Mouse (Mus musculus): Measurements from ENCODE around the gene Aptx. TPM values are rescaled to one million over a fixed set of nuclear protein-coding genes. Genes with fewer than 3 reads are reported as not detected.

Aptx gene
- 31.8 and 32.1 TPM in 2 replicates for polyA plus RNA-seq (2015; fragmentation: Nextera tagmentation; extraction: Ambion mirVana)

- H3K27ac ChIP-seq, result peak within 1 kb of the TSS; percentile 98
- peak; percentile 91 for ATAC-seq (ENCODE audit: insufficient number of reproducible peaks, low FRiP score, low TSS enrichment, low read depth)
- peaks cover 20% of the 10 kb centered on the region for H3K4me1 ChIP-seq
- H3K9ac ChIP-seq, result peak within 1 kb of the TSS; percentile 56
- H3K4me3 ChIP-seq, result peak within 1 kb of the TSS; percentile 69
- no peaks in the 10 kb centered on the region for H3K27me3 ChIP-seq
- H3K36me3 ChIP-seq, result no peaks in the 10 kb centered on the region
- H3K4me2 ChIP-seq, result peak within 1 kb of the TSS; percentile 64
- under 1% methylated on average over 42 of the region's 42 CpGs for WGBS
- no peaks in the 10 kb centered on the region for H3K9me3 ChIP-seq
Observed at GRCm38 (mm10) chr4:40702797-40703709, at the start of gene Aptx. TSS of gene Aptx (minus strand) at chr4:40703194.

DNA sequence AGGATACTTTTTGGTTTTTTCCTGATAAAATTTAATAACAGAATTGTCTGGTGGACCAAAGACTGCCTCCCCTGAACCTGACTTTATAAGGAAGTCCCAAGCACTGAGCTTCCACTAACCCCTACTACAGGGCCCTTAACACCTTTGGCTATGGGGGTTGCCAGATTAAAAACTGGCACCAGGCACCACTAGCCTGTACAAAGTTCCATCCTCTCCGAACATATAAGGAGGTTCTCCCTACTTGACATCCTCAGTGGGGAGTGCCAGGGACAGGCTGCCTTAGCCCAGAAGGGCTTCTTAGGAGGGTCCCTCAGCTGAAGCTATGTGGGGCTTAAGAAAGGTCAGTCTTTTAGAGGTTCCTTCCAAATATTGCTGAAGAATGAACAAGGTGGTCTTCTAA, 32.4 kb upstream of the Aptx start:
- H3K4me1 ChIP-seq, result no peaks in the 10 kb centered on the region

DNA sequence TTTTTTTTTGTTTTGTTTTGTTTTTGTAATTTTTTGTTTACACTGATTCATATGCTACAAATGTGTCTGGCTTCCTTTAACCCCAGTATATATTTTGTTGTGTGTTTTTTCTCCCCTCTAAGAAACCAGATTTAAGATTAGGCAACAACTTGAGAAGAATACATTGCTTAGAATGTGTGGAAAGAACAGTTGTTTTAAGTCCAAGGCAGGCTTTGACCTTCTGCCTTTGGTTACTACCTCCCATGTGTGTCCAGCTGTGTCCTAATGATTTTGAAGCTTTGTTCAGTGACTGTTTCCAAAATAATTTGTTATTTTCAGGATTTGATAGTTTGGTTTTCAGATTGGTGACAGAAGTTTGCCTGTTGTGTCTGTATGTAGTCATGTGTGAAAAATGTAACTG, 28.3 kb upstream of the Aptx start:
- Histone ChIP-seq H3K4me3 (no peak overlapping the region), H3K27ac (no peak overlapping the region), H3K27me3 (no peaks in the 10 kb centered on the region), H3K9me3 (no peaks in the 10 kb centered on the region), H3K4me1 (peaks cover 2% of the 10 kb centered on the region; the same call in 1 of the 2 replicates), H3K9ac (no peak overlapping the region), H3K36me3 (peaks cover 75% of the 10 kb centered on the region), H3K4me2 (no peak overlapping the region)
- no peak for ATAC-seq (ENCODE audit: insufficient number of reproducible peaks, low FRiP score, low TSS enrichment, low read depth)

More for the DNA sequence above, 32.4 kb upstream of the Aptx start:
- H3K27ac ChIP-seq, result no peak overlapping the region
- no peak overlapping the region for H3K4me2 ChIP-seq
- H3K27me3 ChIP-seq, result no peaks in the 10 kb centered on the region
- WGBS, result 68% methylated on average over 1 of the region's 1 CpGs
- H3K36me3 ChIP-seq, result peaks cover 85% of the 10 kb centered on the region
- no peak overlapping the region for H3K4me3 ChIP-seq
- H3K9ac ChIP-seq, result no peak overlapping the region
- no peak for ATAC-seq (ENCODE audit: insufficient number of reproducible peaks, low FRiP score, low TSS enrichment, low read depth)
- H3K9me3 ChIP-seq, result no peaks in the 10 kb centered on the region

DNA sequence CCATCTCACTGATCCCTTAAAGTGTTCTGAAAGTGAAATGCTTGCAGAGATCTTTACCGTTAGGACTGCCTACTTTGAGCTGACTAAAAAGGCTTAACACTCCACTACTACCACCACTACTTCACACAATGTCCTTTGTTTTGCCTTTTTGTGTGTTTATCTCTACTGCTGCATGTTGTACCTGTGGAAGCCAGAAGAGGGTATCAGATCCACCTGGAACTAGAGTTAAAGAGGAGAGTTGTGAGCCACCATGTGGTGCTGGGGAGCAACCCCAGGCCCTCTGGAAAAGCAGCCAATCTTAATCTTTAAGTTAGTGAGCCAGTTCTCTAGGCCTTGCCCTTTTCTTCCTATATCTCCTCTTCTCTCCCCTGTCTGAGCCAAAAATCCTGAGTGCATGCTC, 24.3 kb upstream of the Aptx start:
- WGBS, result 83% methylated on average over 1 of the region's 1 CpGs
- Histone ChIP-seq H3K4me2 (no peak overlapping the region), H3K9ac (no peak overlapping the region), H3K4me3 (no peak overlapping the region), H3K36me3 (peaks cover 60% of the 10 kb centered on the region), H3K4me1 (peaks cover 19% of the 10 kb centered on the region), H3K27ac (no peak overlapping the region), H3K27me3 (no peaks in the 10 kb centered on the region), H3K9me3 (no peaks in the 10 kb centered on the region)
- no peak for ATAC-seq (ENCODE audit: insufficient number of reproducible peaks, low FRiP score, low TSS enrichment, low read depth)

DNA sequence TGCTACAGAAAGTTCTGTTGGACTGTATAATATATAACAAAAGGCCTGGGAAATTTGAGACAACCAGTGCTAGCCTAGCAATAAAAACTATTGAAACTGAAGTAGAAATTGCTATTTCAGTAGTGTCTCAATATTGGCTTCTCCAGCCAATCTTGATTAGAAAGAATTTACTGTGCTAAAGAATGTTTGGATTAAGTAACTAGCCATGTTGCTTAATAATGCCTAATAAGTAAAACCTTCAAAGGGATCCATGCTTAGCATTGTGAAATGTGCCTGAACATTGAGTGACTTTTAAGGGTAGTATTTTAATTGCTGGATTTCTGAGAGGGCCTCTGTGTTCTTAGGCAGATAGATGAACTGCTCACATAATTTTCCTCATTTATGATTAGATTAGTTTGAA, 22.6 kb upstream of the Aptx start:
- Histone ChIP-seq H3K4me2 (no peak overlapping the region), H3K4me1 (peaks cover 26% of the 10 kb centered on the region), H3K36me3 (peaks cover 45% of the 10 kb centered on the region), H3K4me3 (no peak overlapping the region), H3K9ac (no peak overlapping the region), H3K27me3 (no peaks in the 10 kb centered on the region), H3K27ac (no peak overlapping the region), H3K9me3 (no peaks in the 10 kb centered on the region)
- no peak for ATAC-seq (ENCODE audit: insufficient number of reproducible peaks, low FRiP score, low TSS enrichment, low read depth)

DNA sequence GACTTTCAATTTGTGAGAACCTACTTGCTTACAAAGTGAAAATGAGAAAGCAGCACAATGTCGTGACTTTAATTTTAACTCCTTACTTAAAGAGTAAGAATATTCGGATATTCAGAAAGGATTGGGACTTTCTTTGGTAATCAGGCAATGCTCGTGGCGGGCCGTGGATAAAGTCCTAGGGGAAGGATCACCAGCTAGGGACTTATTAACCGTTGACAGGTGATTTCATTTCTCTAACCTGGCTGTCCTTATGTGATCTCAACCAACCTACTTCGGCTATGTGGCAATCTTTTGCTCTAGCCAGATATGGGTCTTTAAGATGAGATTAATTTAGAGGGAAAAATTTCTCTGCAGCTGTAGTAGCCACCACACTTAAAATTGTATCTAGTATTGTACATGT, 22.1 kb upstream of the Aptx start:
- Histone ChIP-seq H3K27me3 (no peaks in the 10 kb centered on the region), H3K4me2 (no peak overlapping the region), H3K4me3 (peak overlapping the region; percentile 88; the same call in 1 of the 2 replicates), H3K9me3 (no peaks in the 10 kb centered on the region), H3K27ac (no peak overlapping the region), H3K36me3 (peaks cover 42% of the 10 kb centered on the region), H3K4me1 (peaks cover 26% of the 10 kb centered on the region), H3K9ac (no peak overlapping the region)
- no peak for ATAC-seq (ENCODE audit: insufficient number of reproducible peaks, low FRiP score, low TSS enrichment, low read depth)
- WGBS, result 78% methylated on average over 7 of the region's 7 CpGs

DNA sequence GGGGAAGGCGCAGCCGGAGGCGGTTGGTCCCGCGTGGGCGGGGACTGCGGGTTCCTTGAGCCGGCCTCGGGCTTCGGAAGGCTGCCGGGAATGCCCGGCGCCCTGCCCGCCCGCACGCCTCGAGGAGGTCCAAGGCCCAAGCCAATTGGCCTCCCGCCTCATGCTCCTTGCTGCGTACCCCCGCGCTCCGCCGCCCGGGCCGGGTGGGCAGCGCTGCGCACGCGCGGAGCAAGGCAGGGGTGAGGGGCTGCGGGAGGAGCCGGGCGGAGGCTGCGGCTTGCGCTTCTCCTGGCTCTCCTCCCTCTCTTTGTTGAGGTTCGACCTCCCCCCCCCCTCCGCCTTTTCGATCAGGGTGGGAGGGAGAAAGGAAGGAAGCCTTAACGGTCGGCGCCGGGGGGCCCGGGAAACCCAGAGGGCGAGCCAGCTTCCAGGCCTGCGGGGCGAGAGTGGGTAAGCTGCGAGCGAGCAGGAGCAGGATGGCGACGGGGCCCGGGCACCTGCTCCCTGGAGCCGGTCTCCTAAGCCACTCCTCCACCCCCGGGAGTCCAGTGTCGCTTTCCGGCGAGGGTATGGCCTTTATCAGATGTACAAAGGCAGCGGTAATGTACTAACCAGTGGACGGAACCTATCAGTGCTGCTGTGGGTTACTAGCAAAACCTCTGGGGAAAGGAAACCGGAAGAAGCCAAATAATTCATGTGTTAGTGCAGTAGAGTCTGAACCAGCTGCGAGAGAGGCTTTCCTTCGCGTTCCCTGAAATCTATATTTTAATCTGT, 19.9 kb upstream of the Aptx start:
- Histone ChIP-seq H3K4me2 (peak overlapping the region; percentile 59), H3K4me1 (peaks cover 26% of the 10 kb centered on the region), H3K27me3 (no peaks in the 10 kb centered on the region), H3K27ac (peak overlapping the region; percentile 100), H3K4me3 (peak overlapping the region; percentile 88), H3K36me3 (peaks cover 27% of the 10 kb centered on the region), H3K9ac (peak overlapping the region; percentile 95), H3K9me3 (no peaks in the 10 kb centered on the region)
- peak; percentile 76 for ATAC-seq (ENCODE audit: insufficient number of reproducible peaks, low FRiP score, low TSS enrichment, low read depth)
- under 1% methylated on average over 57 of the region's 62 CpGs for WGBS

DNA sequence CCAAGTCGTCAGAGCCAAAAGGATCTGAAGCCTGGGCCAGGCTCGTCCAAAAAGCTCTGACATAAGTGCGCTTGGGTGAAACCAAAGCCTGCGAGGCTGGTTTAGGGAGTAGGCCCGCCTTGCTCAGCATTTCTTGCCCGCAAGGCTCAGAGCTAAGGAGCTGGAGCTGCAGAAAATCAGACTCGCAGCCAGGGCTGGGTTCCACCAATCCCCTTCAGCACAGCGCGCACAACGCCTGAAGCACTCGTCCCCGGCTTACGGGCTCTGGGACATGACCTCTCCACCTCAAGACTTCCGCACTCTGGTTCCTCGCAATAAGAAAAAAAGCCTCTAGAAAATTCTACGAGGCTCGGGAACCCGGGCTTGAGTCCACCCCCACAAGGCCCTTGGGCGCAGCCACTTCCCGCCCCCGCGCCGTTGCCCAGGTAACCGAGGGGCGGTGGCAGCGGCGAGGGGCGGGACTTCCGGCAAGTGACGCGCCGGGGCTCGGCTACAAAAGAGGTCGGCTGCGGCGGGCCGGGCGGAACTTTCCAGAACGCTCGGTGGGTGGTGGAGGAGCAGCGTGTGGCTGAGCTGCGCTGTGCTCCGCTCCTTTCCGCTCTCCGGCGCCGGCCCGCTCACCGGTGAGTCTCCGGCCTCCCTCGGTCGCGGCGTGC, 19.1 kb upstream of the Aptx start, which contains the start of gene Dnaja1:
TSS of gene Dnaja1 (plus strand) at position 140 of the 656 bp plus-strand sequence.
- 0% methylated on average over 51 of the region's 54 CpGs for WGBS

DNA sequence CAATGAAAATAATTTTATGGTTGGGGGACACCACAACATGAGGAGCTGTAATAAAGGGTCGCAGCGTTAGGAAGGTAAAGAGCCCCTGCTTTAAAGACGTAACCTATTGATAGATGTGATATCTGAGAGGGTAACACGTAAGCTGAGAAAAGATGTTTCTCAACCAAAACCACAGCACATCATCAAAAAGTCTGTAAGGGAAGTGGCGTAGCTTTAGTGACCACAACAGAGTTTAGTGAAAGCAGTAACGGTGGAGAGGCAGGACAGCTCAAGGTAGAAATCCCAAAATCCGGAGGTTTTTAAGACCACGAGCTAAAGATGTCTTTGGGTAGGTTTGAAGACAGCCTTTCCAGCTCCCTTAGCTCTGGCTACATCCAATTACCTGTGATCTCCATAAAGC, 17.9 kb upstream of the Aptx start:
- H3K4me3 ChIP-seq, result no peak overlapping the region
- peak overlapping the region; percentile 59 for H3K4me2 ChIP-seq
- peaks cover 14% of the 10 kb centered on the region; the same call in 1 of the 2 replicates for H3K36me3 ChIP-seq
- peak overlapping the region; percentile 100 for H3K27ac ChIP-seq
- ATAC-seq (ENCODE audit: insufficient number of reproducible peaks, low FRiP score, low TSS enrichment, low read depth), result no peak
- no peak overlapping the region for H3K9ac ChIP-seq
- 90% methylated on average over 8 of the region's 8 CpGs for WGBS
- H3K4me1 ChIP-seq, result peaks cover 23% of the 10 kb centered on the region
- no peaks in the 10 kb centered on the region for H3K9me3 ChIP-seq
- no peaks in the 10 kb centered on the region for H3K27me3 ChIP-seq

More for the DNA sequence above, 19.1 kb upstream of the Aptx start, which contains the start of gene Dnaja1:
- H3K36me3 ChIP-seq, result peaks cover 23% of the 10 kb centered on the region
- peak within 1 kb of the TSS; percentile 100 for H3K27ac ChIP-seq
- no peaks in the 10 kb centered on the region for H3K27me3 ChIP-seq
- no peaks in the 10 kb centered on the region for H3K9me3 ChIP-seq
- peak; percentile 94 for ATAC-seq (ENCODE audit: insufficient number of reproducible peaks, low FRiP score, low TSS enrichment, low read depth)
- H3K9ac ChIP-seq, result peak within 1 kb of the TSS; percentile 95
- H3K4me3 ChIP-seq, result peak within 1 kb of the TSS; percentile 88
- H3K4me2 ChIP-seq, result peak within 1 kb of the TSS; percentile 59
- H3K4me1 ChIP-seq, result peaks cover 26% of the 10 kb centered on the region

DNA sequence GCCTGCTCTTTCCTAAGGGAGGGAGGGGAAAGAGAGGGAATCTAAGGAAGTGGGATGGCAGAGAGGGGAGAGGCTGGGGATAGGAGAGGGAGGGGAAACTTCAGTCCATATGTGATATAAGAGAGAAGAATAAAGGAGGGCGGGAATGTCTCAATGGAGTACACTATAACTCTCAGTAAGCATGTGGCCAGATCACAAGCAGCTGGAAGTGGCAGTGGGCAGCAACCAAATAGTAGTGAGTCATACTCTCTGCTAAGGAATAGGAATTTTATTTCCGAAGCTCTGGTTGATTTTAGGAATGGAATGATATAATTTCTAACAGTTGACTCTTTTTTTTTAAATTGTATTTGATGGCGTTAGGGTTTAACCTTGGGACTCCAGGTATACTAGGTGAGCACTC, 14.1 kb upstream of the Aptx start:
- Histone ChIP-seq H3K9me3 (no peaks in the 10 kb centered on the region), H3K27me3 (no peaks in the 10 kb centered on the region), H3K9ac (no peak overlapping the region), H3K4me1 (peaks cover 6% of the 10 kb centered on the region), H3K36me3 (no peaks in the 10 kb centered on the region), H3K4me3 (no peak overlapping the region), H3K27ac (no peak overlapping the region), H3K4me2 (no peak overlapping the region)
- ATAC-seq (ENCODE audit: insufficient number of reproducible peaks, low FRiP score, low TSS enrichment, low read depth), result no peak
- WGBS, result 88% methylated on average over 3 of the region's 3 CpGs

DNA sequence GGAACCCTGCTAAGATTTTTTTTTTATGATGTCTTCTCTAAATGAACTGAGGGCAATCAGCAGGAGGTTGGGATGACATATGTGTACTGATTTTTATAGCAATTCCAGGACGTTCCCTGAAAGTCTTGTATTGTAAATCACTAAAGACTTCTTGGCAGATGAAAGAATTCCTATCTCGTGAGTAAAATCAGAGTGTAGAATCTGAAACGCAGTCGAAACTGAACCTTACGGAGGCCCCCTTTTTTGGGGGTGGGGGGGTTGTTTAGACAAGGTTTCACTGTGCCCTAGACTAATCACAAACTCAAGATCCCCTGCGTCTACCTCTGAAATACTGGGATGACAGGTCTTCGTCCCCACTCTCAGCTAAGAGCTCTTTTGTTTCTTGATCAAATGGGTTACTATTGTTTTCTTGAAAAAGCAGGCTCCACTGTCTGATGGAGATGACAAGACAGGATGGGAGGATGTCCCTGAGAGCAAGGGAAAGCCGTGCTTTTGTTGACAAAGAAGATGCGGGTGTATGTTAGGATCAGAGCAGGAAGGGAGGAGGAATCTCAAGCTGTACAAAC, 799 bp upstream of the Aptx start:
- peak overlapping the region; percentile 56 for H3K9ac ChIP-seq
- no peak for ATAC-seq (ENCODE audit: insufficient number of reproducible peaks, low FRiP score, low TSS enrichment, low read depth)
- WGBS, result 29% methylated on average over 9 of the region's 9 CpGs
- H3K4me1 ChIP-seq, result peaks cover 20% of the 10 kb centered on the region
- H3K27me3 ChIP-seq, result no peaks in the 10 kb centered on the region
- H3K4me3 ChIP-seq, result peak overlapping the region; percentile 69
- no peaks in the 10 kb centered on the region for H3K36me3 ChIP-seq
- peak overlapping the region; percentile 98 for H3K27ac ChIP-seq
- no peaks in the 10 kb centered on the region for H3K9me3 ChIP-seq
- H3K4me2 ChIP-seq, result peak overlapping the region; percentile 63

Data from limb, embryonic 15.5 days (tissue).